Mouse (Mus musculus): ENCODE measurements at regions not wholly inside any gene's neighbourhood (a gene's known extent, or its start where the extent isn't known, plus 50 kb on each side); places are given as distances from the start of the nearest gene placed in this dataset.

DNA sequence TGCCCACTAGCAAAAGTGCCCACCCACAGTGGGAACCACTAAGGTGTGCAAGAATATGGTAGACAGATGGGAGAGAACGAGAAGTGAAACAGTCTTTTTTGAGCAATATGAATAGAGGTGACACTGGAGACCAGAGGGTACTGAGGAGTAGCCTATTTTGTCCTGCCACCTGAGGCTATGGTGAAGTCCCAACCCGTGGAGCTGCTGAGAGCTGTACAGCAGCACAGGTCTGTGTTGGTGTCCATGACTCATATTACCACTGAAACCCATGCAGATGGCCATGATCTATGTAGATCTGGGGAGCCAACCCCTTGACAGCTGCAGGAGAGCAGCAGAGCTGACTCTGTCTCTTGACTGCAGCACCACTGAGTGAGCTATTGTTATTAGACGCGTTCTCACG is 591.4 kb upstream of the Pou3f2 start:
- TF ChIP-seq POLR2A (IDR thresholded peaks at IDR 0.05; ENCODE audit: low read depth, low read length) (no peak), CTCF (conservative IDR thresholded peaks at IDR 0.05; ENCODE audit: insufficient read depth, insufficient read length, low read depth, low read length) (no peak)
